Mouse (Mus musculus): ENCODE data around the gene Tas2r108. TPM values are rescaled to one million over a fixed set of nuclear protein-coding genes. Genes with fewer than 3 reads are reported as not detected.

Gene Tas2r108
- not detected for total RNA-seq (2021)

DNA sequence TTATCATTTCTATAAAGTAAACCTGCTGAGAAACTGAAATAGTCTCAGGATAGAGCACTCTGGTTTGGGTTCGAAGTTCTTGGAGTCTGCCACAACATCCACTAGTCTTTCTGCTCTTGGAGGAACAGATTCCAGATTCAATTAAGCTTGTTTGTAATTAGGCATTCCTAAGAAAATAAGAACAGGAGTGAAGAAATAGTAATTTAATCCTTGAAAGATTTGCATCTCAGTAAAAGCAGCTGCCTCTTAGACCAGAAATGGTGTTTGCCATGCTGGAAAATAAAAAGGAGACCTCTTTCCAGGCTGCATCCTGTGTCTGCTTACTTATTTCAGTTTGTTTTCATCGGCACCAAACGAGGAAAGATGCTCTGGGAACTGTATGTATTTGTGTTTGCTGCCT lies at the start of gene Tas2r108:
Gene Tas2r108 (plus strand): TSS at position 301 of the 400 bp plus-strand sequence.
- intact Hi-C loops (cut with DNase I) = no loop called here
- no peak for DNase-seq

DNA sequence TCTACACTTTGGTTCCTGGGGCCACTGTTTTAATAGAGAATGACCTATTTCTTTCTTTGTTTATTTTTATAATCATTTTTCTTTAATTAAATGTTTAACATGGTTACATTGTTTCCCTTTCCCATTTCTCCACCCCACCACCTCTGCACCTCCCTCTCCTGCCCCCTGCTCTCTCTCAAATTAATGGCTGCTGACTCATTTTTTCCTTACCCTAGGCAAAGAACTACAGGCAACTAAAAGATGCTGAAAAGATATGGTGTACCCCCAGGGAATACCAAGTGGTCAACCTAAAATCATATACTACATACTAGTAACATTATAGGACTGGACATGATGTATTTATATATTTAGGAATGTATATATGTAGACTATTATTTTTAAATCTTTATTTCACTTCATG lies 44.7 kb upstream of the Tas2r108 start:
- no peak for DNase-seq
- intact Hi-C loops (cut with DNase I) = no loop called here

DNA sequence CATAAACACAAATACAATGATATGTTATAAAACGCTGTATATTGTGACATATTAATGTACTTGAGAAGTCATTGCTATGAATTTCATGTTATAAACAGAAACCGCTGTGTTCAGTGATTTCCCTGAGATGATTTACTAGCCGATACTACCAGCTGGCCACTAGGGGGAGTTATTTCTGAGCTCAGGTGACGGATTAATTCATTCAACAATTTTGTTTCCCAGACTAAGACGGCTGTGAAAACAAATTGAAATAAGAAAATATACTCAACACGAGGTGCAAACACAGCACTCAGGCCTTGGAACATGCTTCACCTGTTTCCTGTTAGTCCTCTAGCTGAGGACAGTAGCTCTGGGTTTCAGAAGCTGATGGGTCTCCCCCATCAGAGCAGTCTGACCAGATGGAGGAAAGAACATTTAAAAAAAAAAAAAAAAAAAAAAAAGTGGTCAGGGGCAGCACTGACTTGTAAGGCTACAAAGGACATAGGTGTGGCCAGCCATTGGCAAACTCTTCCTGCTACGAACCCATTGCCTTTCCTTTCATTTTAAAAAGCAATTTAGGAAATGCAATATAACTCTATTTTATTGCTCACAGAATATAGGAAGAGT lies 38.8 kb upstream of the Tas2r108 start:
- DNase-seq = no peak
- intact Hi-C loops (cut with DNase I) = no loop called here

DNA sequence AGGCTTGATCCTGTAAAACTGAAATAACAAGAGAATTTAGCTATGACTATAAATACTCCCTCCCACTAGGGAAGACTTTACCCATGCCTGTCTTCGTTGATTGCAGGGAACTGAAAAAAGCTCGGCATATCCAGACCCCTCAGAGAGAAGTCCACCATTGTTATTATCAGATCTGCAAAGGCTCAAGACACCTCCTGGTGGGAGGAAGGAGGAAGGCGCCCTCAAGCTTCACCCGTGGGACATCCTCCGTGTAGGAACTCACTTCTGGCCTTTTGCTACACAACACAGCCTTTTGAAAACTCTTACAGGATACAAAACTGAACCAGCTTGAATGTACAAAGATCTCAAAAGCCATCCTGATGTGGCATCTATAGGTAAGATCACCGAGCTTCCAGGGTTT lies 27.6 kb upstream of the Tas2r108 start:
- intact Hi-C loops (cut with DNase I) = no loop called here
- peak in 1 of 2 experiments; percentile 6 for DNase-seq

DNA sequence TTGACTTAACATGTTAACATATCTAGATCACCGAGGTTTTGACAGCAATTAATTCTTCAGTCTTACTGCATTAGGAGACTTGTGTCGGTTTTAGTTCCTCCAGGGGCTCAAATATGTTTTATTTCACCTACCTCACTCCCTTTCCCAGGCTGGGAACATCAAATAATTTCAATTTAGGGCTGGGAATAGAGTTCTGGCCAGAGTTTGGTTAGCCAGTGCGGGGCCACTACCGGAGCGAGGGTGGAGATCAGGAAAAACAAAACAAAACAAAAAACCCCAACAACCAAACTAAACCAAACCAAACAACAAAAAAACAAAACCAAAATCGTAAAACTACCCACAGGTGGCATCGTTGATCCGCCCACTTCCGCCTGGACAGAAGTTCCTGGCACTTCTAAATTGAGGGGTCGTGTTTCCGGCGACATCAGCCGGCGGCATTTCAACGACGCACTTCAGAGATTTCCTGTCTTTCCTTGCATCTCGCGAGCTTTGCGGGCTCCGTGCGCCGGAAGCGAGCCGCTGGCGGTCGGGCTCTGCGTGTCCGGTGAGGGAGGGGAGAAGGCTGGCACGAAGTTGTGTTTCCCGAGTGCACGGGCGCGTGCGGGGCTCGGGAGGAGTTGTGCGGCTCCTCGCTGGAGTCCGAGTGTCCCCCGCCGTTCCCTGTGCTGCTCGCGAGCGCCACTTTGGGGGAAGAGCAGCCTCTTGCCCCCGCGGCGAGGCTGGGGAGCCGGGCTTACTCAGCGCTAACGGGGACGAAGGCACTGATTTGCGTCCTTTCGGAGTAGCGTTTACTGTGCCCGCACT lies 22.2 kb upstream of the Tas2r108 start, which contains the start of gene Ssbp1:
Gene Ssbp1 (plus strand): TSS at position 437 of the 804 bp plus-strand sequence.
- peak; percentile 95 to 96 for DNase-seq
- intact Hi-C loops (cut with DNase I) = loop anchor here (2.0 kb wide), 1 partner anchor 146 kb away; the partner anchor contains the start of gene Agk

DNA sequence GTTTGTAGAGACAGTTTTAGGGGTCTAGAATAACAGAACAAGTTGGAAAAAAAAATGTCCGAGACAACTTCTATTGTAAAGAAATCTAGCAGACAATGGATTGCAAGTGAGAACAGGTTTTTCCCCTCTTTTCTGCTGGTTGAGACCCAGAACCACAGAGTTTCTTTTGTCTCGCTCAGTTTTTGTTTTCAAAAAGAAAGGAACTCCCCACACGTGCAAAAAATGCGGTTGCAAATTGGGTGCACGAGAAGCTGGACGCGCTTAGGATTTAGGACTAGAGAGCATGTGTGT lies 21.7 kb upstream of the Tas2r108 start:
- DNase-seq = no peak
- intact Hi-C loops (cut with DNase I) = loop anchor here (2.0 kb wide), 1 partner anchor 147 kb away; the partner anchor contains the start of gene Agk

DNA sequence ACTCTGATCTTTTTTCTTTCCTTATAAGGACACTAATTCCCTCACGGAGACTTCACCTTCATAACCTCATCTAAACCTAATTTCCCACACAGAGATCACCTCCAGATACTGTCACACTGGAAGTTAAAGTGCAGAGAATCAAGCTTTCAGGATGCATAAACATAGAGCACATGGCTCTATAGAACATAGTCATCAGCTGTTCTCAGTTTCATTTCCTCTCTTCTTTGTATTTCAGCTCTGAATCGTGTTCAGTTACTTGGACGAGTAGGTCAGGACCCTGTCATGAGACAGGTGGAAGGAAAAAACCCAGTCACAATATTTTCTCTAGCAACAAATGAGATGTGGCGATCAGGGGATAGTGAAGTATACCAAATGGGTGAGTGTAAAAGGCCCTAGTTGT lies 17.2 kb upstream of the Tas2r108 start:
- intact Hi-C loops (cut with DNase I) = no loop called here
- DNase-seq = no peak

DNA sequence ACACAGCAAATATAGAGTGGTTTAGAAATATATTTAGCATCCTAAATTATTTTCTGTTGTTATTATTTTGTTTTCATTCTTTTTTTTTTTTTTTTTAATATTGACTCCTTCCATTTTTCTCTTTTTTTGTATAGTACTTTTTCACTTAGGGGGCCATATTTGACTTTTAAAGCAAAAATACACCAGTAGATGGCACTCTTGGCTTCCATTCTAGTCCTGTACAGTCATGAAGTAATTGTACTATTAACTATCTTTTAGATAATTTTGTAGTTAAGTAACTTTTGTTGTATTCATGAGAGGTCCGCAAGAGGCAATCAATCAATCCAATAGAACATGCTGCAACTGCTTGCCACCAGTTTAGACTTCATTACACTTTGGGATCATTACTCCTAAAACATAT lies 13.6 kb upstream of the Tas2r108 start:
- intact Hi-C loops (cut with DNase I) = loop anchor here (2.0 kb wide), 1 partner anchor 209 kb away; no protein-coding TSS in a partner anchor
- DNase-seq = no peak

DNA sequence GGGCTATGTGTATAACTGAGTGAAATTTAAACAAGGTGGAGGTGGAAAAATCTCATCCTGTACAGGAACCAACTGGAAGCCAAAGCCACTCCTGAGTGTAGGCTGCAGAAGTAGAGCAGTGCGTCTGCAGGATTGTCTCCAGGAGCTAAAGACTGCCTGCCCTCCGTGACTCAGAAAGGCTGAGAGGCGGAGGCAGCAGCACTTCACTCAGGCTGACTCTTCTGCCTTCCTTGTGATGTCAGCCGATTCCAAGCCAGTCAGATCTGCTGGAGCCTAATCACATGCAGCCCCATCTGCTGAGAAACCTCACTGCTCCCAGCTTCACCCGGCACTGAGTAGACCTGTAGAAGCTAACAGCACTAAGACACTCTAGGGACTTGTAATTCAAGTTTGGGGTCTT lies 11.0 kb upstream of the Tas2r108 start:
- DNase-seq = no peak
- intact Hi-C loops (cut with DNase I) = no loop called here

DNA sequence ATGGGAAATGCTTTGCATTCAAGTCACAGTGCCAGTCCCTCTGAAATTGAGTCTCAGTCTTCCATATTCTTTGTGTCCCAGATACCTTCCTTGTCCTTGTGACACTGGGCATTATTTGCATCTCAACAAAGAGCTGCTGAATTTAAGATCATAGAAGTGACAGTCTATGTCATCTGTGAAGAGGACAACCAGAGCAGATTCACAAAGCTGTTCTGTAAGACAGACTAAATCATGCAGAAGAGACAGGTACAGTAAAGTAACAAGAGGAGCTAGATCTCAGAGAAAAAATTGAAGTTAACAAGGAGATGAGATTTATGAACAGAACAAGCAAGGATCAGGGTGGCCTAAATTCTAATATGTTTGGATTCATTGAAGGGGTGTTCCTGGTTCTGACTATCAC lies 2.4 kb upstream of the Tas2r108 start, which contains the start of gene Tas2r137:
Gene Tas2r137 (plus strand): TSS at position 301 of the 400 bp plus-strand sequence.
- DNase-seq = no peak

DNA sequence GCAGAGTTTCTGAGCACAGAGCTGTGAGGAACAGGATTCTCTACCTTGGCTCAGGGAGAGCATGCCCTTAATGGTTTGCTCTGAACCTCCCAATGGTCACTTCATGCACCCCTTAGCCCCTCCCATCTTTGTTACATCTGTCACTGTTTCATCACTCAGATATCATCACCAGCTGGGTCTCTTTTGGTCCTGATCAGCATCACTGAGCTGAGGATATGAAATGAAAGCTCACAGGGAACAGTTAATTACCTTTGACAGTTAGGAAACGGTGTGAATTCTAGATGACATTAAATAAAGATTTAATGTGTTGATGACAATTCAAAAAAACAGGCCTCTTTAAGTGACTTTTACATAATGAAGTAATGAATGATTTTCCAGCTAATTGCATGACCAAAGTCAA lies 26.1 kb downstream of the Tas2r108 start, which contains the start of gene Prss37:
Gene Prss37 (minus strand): TSS at position 101 of the 400 bp plus-strand sequence.
- no peak for DNase-seq
- intact Hi-C loops (cut with DNase I) = no loop called here

More for the DNA sequence above, 2.4 kb upstream of the Tas2r108 start, which contains the start of gene Tas2r137:
- intact Hi-C loops (cut with DNase I) = no loop called here

Other genes with a start within 250 kb of the Tas2r108 start
- gene Agk, start 168.4 kb upstream of the Tas2r108 start, total RNA-seq (2021) = 10 to 100 TPM; 21.0 to 22.5 TPM
- gene E330009J07Rik, start 57.4 kb upstream of the Tas2r108 start, total RNA-seq (2021) = 1 to 10 TPM; 3.0 to 4.4 TPM
- not detected for gene Wee2, start 54.4 kb upstream of the Tas2r108 start, total RNA-seq (2021)
- gene Ssbp1, start 22.2 kb upstream of the Tas2r108 start, total RNA-seq (2021) = 10 to 100 TPM; 35.6 to 38.0 TPM
- not detected for gene Tas2r137, start 2.3 kb upstream of the Tas2r108 start, total RNA-seq (2021)
- gene Prss37, start 26.0 kb downstream of the Tas2r108 start, total RNA-seq (2021) = not detected
- not detected for gene Olfr461, start 61.5 kb downstream of the Tas2r108 start, total RNA-seq (2021)
- not detected for gene Olfr460, start 76.0 kb downstream of the Tas2r108 start, total RNA-seq (2021)
- 1 to 10 TPM in 1 of 2 experiments, under 1 TPM in 1; 0.93 to 1.1 TPM for gene Clec5a, start 92.3 kb downstream of the Tas2r108 start, total RNA-seq (2021)
- not detected for gene Tas2r138, start 119.8 kb downstream of the Tas2r108 start, total RNA-seq (2021)
- gene Mgam, start 135.3 kb downstream of the Tas2r108 start, total RNA-seq (2021) = 1 to 10 TPM; 1.2 to 1.4 TPM

All from heart, postnatal 10 days (tissue).